Mouse (Mus musculus) liver, postnatal 0 days (tissue): ENCODE measurements around the gene Gzma.

Experiments
- CTCF ChIP-seq: sonication (generic); IDR thresholded peaks from 2 replicates; pipeline ENCODE4 v1.5.1; 2016; ENCODE audit warnings: antibody characterized with exemption, low read depth
- EP300 ChIP-seq: IDR thresholded peaks from 2 replicates; pipeline ENCODE4 v1.6.1; 2016; ENCODE audit warnings: antibody characterized with exemption, low read depth, mild to moderate bottlenecking

DNA sequence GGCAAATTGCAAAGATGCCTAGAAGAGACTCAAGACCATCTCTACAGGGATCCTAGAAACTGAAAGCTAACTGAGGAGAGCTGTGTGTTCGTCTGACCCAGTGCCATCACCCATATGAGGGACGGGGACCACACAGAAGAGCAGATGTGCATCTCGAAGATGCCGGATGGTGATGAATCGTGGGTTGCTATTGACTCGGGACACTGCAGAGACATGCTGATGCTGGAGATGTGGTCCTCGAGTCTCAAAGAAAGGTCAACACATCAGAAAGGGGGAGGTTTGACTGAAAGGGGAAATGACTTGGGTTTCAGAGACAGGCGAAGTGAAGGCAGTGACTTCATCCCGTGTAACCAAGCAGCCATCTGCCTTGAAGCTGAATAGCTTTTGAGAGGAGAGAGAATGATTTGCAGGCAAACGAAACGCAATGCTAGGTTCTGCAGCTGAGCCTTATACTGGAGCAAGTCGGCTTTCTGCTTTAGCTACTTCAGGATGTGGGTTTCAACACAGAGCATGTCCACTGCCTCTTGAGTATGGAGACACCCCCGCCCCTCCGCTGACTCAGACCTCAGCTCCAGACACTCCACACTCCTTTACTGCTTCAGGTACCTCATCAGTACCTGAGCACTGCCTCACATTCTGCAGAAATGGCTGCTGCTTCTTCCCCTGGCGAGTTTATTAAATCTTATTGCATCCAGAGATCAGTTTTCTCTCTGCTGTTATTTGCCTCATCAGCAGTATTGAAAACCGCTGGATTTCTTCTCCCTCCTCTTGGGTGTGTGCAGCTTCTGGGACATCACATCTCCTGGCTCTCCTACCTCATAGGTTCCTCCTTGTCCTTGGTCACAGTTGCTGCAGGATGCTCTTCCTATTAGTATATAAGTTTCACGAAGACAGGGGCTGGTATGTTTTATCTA, 19.8 kb upstream of the Gzma start:
- TF ChIP-seq EP300 = no peak
- no peak for TF ChIP-seq CTCF
